Mouse (Mus musculus) thymus, adult 2 months (tissue): Measurements from ENCODE around the gene Med8.

Source experiments
- CTCF ChIP-seq: fragments of 200-500 bp; IDR thresholded peaks from 2 replicates; pipeline ENCODE4 v1.5.1; 2012; ENCODE audit warnings: mild to moderate bottlenecking, control low read depth, low read length, moderate library complexity, borderline replicate concordance; ENCODE audit not compliant: control insufficient read depth, poor library complexity, insufficient read depth; ENCODE audit errors: extremely low read depth
- POLR2A ChIP-seq: fragments of 200-500 bp; IDR thresholded peaks from 2 replicates; pipeline ENCODE4 v1.6.1; 2012; ENCODE audit warnings: mild to moderate bottlenecking, low read length, control low read depth, moderate library complexity; ENCODE audit not compliant: control insufficient read depth, poor library complexity, insufficient read depth; ENCODE audit errors: extremely low read depth

GRCm38 (mm10) chr4:118371822-118372221 is 37.3 kb upstream of the Med8 start:
- TF ChIP-seq CTCF (no peak), POLR2A (no peak)
